Mouse (Mus musculus) stomach, postnatal 0 days (tissue): ENCODE data around the gene Nipa2. TPM values are rescaled to one million over a fixed set of nuclear protein-coding genes. Genes with fewer than 3 reads are reported as not detected.

Experiments used
- ATAC-seq: fragments of 200-750 bp; cut with Nextera tagmentation; 2 replicates; pipeline ENCODE4 v1.8.0; 2017; ENCODE audit not compliant: low FRiP score, low TSS enrichment
- DNase-seq: peaks from one replicate; pipeline ENCODE4 v3.0.0-alpha.2; 2016; ENCODE audit warnings: low spot score
- H3K27ac ChIP-seq: fragments of 300-500 bp; sonication (generic); replicated peaks from 2 replicates; pipeline ENCODE4 v1.5.1; 2014; ENCODE audit warnings: mild to moderate bottlenecking, control low read depth
- H3K27me3 ChIP-seq: fragments of 300-500 bp; sonication (generic); 2 replicates; pipeline ENCODE4 v1.6.1; 2014; ENCODE audit warnings: low read length; ENCODE audit not compliant: control insufficient read depth, insufficient read depth
- H3K36me3 ChIP-seq: fragments of 300-500 bp; sonication (generic); 2 replicates; pipeline ENCODE4 v1.6.1; 2014; ENCODE audit warnings: low read length, mixed read lengths; ENCODE audit not compliant: control insufficient read depth, insufficient read depth
- H3K4me1 ChIP-seq: fragments of 300-500 bp; sonication (generic); replicated peaks from 2 replicates; pipeline ENCODE4 v1.6.1; 2014; ENCODE audit warnings: antibody characterized with exemption; ENCODE audit not compliant: control insufficient read depth, insufficient read depth
- H3K4me2 ChIP-seq: fragments of 300-500 bp; sonication (generic); replicated peaks from 2 replicates; pipeline ENCODE4 v1.6.1; 2014; ENCODE audit warnings: low read depth, mild to moderate bottlenecking, control low read depth, moderate library complexity
- H3K4me3 ChIP-seq: fragments of 300-500 bp; sonication (generic); 2 replicates; pipeline ENCODE4 v1.5.1; 2014; ENCODE audit warnings: low read depth, low read length, control low read depth
- H3K9ac ChIP-seq: fragments of 300-500 bp; sonication (generic); 2 replicates; pipeline ENCODE4 v1.6.1; 2014; ENCODE audit warnings: mild to moderate bottlenecking, low read length, control low read depth, mixed read lengths
- H3K9me3 ChIP-seq: fragments of 300-500 bp; sonication (generic); 2 replicates; pipeline ENCODE4 v1.6.1; 2016; ENCODE audit warnings: low read length; ENCODE audit not compliant: control insufficient read depth
- CTCF ChIP-seq: IDR thresholded peaks from 2 replicates; pipeline ENCODE4 v1.5.1; 2016; ENCODE audit warnings: antibody characterized with exemption, low read depth, mild to moderate bottlenecking, moderate library complexity
- EP300 ChIP-seq: optimal IDR thresholded peaks from 2 replicates; pipeline ENCODE3; 2016; ENCODE audit warnings: antibody characterized with exemption
- WGBS: fragments of 180-500 bp; shearing (Covaris S2); extraction: QIAGEN DNeasy Blood & Tissue Kit; methylation state at CpG from one replicate; pipeline ENCODE4 v1.1.7; 2014; 5-methylcytosine and 5-hydroxymethylcytosine counted together
- polyA plus RNA-seq: library from polyadenylated mRNA; unstranded; fragments of >200 nt; fragmentation: Nextera tagmentation; extraction: Ambion mirVana; gene quantifications from 2 replicates; pipeline ENCODE4 v1.2.1, GENCODE M21; 2015

The Nipa2 gene
- polyA plus RNA-seq, 1 experiment from 2014 or later, result 38.0 TPM

GRCm38 (mm10) chr7:55888603-55889002, 73.7 kb downstream of the Nipa2 start:
- no peak for DNase-seq
- no peaks in the 10 kb centered on the region for H3K9me3 ChIP-seq
- H3K4me2 ChIP-seq, result no peak overlapping the region
- peaks cover 22% of the 10 kb centered on the region; the same call in 1 of the 2 replicates for H3K36me3 ChIP-seq
- no peak overlapping the region for H3K4me3 ChIP-seq
- no peak overlapping the region for H3K27ac ChIP-seq
- no peak for ATAC-seq
- no peaks in the 10 kb centered on the region for H3K27me3 ChIP-seq
- WGBS, result 88% methylated on average over 4 of the region's 4 CpGs
- TF ChIP-seq EP300 (no peak), CTCF (no peak)
- H3K4me1 ChIP-seq, result no peaks in the 10 kb centered on the region
- no peak overlapping the region for H3K9ac ChIP-seq

Other genes with a start within 250 kb of the Nipa2 start
- 0.79 and 0.81 TPM in 2 replicates for gene Siglech, start 194.3 kb downstream of the Nipa2 start, polyA plus RNA-seq
- 8.8 and 10.0 TPM in 2 replicates for gene Tubgcp5, start 168.3 kb downstream of the Nipa2 start, polyA plus RNA-seq
- 49.7 and 59.1 TPM in 2 replicates for gene Cyfip1, start 120.7 kb downstream of the Nipa2 start, polyA plus RNA-seq
- gene Nipa1, start 57.5 kb upstream of the Nipa2 start, polyA plus RNA-seq, result 6.3 and 6.4 TPM in 2 replicates
- gene Herc2, start 87.7 kb upstream of the Nipa2 start, polyA plus RNA-seq, result 10.9 and 11.9 TPM in 2 replicates